Mouse (Mus musculus) megakaryocyte, embryonic 14.5 days (primary cell): ENCODE data around the gene Nos1ap. TPM values are rescaled to one million over a fixed set of nuclear protein-coding genes. Genes with fewer than 3 reads are reported as not detected.

Experiments
- H3K27me3 ChIP-seq: replicated peaks from 2 replicates; pipeline ENCODE3; 2012; ENCODE audit warnings: inconsistent platforms
- H3K36me3 ChIP-seq: replicated peaks from 2 replicates; pipeline ENCODE3; 2012; ENCODE audit warnings: low read length, inconsistent platforms, mixed read lengths
- H3K4me1 ChIP-seq: 2 replicates; pipeline ENCODE4 v1.6.1; 2012; ENCODE audit warnings: inconsistent platforms
- H3K4me3 ChIP-seq: replicated peaks from 2 replicates; pipeline ENCODE3; 2012; ENCODE audit warnings: moderate library complexity, mild to moderate bottlenecking, inconsistent platforms
- H3K9me3 ChIP-seq: 2 replicates; pipeline ENCODE4 v1.6.1; 2012; ENCODE audit warnings: inconsistent platforms
- FLI1 ChIP-seq: IDR thresholded peaks from 2 replicates; pipeline ENCODE4 v1.6.1; 2012; ENCODE audit warnings: low read length, inconsistent platforms, mixed read lengths
- GATA1 ChIP-seq: IDR thresholded peaks from 3 replicates; pipeline ENCODE4 v1.6.1; 2012; ENCODE audit warnings: mixed read lengths, low read length, inconsistent platforms, borderline replicate concordance
- polyA plus RNA-seq: library from polyadenylated mRNA; stranded (reverse); fragments of >175 nt; gene quantifications from 2 replicates; pipeline ENCODE4 v1.2.3, GENCODE M21; 2012; ENCODE audit warnings: low replicate concordance; ENCODE audit not compliant: insufficient read depth

Nos1ap gene
- polyA plus RNA-seq, 1 experiment = 9.9 TPM

DNA sequence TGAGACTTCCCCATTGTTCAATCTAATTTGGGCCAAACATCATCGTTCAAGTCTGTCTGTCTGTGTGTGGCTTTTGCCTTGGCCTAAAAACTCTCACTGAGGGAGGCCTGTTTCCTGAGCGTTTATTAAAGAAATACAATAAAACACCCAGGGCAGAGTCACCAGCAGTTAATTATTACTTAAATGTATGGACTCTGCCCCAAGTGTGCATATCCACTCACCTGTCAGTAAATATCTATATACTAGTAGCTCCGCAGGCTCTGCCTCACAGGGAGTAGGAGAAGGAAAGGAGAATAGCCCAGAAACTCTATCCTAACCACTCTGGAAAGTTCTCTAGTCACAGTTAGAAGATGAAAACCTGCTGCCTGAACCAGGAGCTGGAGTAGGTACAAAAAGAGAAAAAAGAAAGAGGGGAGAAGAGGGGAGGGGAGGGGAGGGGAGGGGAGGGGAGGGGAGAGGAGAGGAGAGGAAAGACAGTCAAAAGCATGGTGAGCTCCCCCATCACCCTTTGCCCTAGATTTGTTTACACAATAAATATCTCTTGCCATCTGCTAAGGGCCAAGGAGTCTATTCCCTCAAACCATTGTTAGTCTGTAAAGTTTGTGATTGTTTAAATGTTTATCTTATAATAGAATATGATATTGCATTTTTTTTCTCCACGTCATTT, 110.7 kb downstream of the Nos1ap start:
- Histone ChIP-seq H3K27me3 (peaks cover 2% of the 10 kb centered on the region), H3K9me3 (no peaks in the 10 kb centered on the region), H3K4me3 (peak overlapping the region; percentile 64), H3K4me1 (peaks cover 79% of the 10 kb centered on the region), H3K36me3 (no peaks in the 10 kb centered on the region)
- TF ChIP-seq GATA1 (no peak), FLI1 (no peak)

DNA sequence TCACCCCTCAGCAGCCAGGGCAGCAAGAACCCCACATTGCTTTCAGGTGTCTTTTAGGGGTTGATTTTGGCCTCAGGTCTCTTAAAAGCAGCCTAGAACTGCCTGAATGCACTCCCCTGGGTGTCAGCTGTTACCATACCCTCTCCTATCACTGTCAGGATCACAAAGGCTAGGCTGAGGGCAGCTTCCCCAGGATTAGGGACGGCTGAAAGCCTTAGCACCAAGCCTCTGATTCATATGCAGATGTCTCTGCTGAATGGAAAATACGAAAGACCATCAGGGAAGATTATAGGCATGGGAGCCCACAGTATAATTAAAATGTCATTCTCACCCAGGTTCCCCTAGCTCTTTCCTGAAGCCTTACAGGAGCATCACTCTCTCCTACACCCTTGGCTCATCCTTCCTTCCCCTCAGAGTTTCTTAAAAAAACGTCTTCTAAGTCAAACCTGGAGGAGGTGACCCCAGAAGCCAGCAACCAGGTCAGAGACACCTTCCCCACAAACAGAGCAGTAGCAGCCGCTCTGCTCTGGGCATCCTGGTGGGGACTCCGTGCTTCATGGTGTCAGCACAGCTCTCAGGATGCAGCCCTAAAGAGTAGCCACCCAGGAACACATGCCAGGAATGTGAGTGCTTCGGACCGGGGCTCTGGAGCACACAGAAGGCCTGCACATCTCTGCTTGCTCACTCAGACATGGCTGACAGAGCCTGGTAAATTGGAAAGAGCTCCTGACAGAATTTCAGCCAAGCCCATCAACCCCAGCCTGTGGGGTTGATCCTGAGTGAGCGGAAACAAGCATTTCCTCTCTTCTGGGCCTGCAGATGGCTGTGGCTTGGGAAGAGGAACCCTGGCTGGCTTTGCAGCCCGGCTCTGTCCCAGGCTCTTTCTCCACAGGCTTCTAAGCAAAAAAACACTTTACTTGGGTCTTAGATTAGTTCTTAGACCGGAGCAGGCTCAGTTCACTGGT, 111.7 kb downstream of the Nos1ap start:
- Histone ChIP-seq H3K36me3 (no peaks in the 10 kb centered on the region), H3K4me1 (peaks cover 81% of the 10 kb centered on the region), H3K27me3 (peaks cover 2% of the 10 kb centered on the region), H3K9me3 (no peaks in the 10 kb centered on the region), H3K4me3 (peak overlapping the region; percentile 26)
- no peak for TF ChIP-seq FLI1
- TF ChIP-seq GATA1 = no peak

DNA sequence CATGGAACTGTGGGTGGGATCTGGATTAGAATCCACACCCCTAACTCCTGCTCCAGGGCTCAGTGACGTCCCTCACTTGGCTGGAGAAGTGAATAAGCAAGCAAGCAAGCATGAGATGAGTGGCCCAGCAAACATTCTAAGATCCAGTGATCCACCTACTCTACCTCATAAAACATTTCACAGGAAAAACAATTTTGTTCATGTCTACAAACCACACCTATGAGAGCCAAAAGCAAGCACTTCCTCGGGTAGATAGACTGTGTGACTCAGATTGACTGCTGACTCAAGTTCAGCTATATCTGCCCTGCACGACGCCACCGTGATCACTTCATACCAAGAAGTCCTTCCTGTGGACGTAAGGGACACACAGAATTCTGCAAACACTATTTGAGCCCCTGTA, 116.2 kb downstream of the Nos1ap start:
- Histone ChIP-seq H3K36me3 (peaks cover 5% of the 10 kb centered on the region), H3K4me3 (no peak overlapping the region), H3K27me3 (peaks cover 2% of the 10 kb centered on the region), H3K9me3 (no peaks in the 10 kb centered on the region), H3K4me1 (peaks cover 59% of the 10 kb centered on the region)
- TF ChIP-seq GATA1 (no peak), FLI1 (no peak)

DNA sequence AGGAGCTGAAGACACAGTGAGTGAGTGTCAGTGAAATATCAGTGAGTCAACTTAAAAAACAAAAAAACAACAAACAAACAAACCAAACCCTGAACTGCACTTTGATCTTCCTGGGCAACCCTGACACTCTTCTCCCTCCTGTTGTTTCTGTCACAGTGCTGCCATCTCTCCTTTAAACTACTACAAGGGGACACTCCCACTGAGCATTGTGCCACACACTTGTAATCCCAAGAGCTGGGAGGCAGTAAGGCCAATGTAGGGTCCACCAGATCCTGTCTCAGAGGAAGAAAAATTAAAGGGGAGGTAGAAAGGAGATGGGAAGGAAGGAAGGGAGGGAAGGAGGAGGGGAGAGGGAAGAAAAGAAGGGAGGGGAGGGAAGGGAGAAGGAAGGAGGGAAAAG, 116.8 kb downstream of the Nos1ap start:
- TF ChIP-seq FLI1 (no peak), GATA1 (no peak)
- Histone ChIP-seq H3K4me1 (peaks cover 56% of the 10 kb centered on the region), H3K4me3 (no peak overlapping the region), H3K9me3 (no peaks in the 10 kb centered on the region), H3K36me3 (peaks cover 5% of the 10 kb centered on the region), H3K27me3 (peaks cover 2% of the 10 kb centered on the region)

DNA sequence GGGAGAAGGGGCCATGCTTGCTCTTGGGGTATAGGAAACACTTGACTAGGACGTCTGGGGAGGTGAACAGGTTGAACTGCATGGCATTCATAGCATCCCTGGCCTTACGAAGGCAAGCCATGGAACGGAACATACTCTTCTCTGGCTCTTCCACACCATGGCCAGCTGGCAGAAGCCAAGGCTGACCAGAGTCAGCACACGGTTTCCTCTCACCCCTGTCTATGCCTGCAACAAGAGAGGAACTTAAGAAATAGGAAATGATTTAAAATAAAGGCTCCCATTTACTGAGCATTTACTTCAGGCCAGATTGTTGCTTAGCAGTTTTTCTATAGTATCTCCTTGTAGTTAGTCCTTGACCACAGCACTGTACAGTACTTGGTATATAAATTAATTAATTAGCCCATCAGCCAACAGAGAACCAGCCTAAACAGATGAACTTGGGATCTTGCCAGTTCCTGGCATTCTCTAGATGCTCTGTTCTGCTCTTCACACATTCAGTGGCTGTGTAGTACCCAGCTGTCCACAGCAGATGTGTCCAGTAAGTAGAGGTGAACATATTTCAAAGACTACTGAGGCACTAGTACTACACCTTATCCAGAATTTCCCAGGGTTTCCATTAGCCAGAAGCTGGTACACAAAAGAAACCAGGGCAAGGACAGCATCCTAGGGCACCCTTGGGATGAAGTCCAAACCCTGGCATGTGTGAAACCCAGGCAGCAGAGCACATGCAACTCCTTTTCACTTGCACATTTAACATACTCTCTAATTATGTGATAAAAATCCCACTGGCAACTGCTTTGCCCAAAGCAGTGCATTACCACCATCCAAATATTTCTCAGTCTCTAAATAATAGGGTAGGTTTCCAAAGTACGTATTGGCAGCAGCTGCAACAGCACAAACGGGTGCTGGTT, 123.3 kb downstream of the Nos1ap start:
- Histone ChIP-seq H3K36me3 (peaks cover 26% of the 10 kb centered on the region), H3K4me3 (no peak overlapping the region), H3K27me3 (peaks cover 2% of the 10 kb centered on the region), H3K4me1 (peaks cover 39% of the 10 kb centered on the region), H3K9me3 (peaks cover 15% of the 10 kb centered on the region)
- TF ChIP-seq GATA1 = no peak

- Histone ChIP-seq H3K4me1 (peaks cover 35% of the 10 kb centered on the region), H3K9me3 (peaks cover 15% of the 10 kb centered on the region), H3K4me3 (no peak overlapping the region), H3K27me3 (no peaks in the 10 kb centered on the region), H3K36me3 (peaks cover 24% of the 10 kb centered on the region)
- TF ChIP-seq GATA1 = no peak
- no peak for TF ChIP-seq FLI1
Measured at GRCm38 (mm10) chr1:170462140-170462539, 127.5 kb downstream of the Nos1ap start.

DNA sequence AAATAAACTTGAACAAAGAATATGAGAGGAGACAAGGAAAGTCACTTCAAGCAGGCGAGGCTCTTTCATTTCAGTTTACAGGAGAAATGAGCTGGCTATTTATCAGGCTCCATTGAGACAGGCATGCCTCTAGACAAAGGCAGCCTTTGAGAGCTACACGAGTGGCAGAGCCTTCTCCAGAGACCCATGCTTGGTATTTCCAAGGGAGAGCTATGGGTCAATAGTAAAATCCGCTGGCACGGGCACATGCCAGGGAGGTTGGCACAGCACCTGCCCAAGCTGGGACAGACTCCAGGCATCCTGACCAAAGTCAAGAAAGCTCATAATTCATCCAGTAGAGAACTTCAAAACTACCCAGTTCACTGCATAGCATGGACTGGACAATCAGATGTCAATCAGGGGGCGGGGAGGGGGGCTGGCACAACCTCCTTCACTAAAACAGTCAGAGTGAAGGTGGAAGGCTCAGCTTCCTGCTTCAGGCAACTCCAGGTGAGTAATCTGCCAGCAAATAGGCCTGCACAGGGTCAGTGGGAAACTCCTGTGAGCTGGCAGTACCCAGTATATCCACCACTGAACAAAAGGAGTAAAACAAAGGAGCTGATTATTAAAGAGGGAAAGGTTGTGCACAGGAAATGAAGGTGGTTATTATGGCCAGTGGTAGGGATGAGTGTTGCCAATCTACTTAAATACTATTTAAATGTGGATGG, 129.6 kb downstream of the Nos1ap start:
- H3K4me3 ChIP-seq = no peak overlapping the region
- H3K4me1 ChIP-seq = peaks cover 27% of the 10 kb centered on the region
- peaks cover 31% of the 10 kb centered on the region for H3K9me3 ChIP-seq
- peaks cover 43% of the 10 kb centered on the region for H3K36me3 ChIP-seq
- H3K27me3 ChIP-seq = no peaks in the 10 kb centered on the region
- no peak for TF ChIP-seq GATA1
- no peak for TF ChIP-seq FLI1

DNA sequence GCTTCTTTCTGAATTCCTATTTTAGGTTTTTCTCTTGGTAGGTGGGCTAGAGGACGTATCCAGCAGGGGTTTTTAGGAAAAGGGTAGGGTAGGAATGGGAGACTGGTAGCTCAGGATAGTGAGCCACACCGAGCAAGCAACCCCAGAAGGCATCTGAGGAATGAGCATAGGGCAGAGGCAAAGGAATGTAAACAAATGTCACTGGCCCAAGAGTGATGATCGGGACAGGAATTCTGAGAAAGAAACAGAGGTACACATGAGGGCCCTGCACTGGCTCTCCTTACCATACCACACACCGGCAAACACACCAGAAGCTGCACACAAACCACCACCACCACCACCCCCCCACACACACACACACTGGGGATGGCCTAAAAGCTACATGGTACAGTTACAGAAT, 132.0 kb downstream of the Nos1ap start:
- Histone ChIP-seq H3K4me3 (no peak overlapping the region), H3K4me1 (peaks cover 32% of the 10 kb centered on the region), H3K36me3 (peaks cover 36% of the 10 kb centered on the region), H3K9me3 (peaks cover 36% of the 10 kb centered on the region), H3K27me3 (no peaks in the 10 kb centered on the region)
- TF ChIP-seq FLI1 (no peak), GATA1 (no peak)
